8 mouse cellular contexts compared by ENCODE assay signal in the genomic region with DNA sequence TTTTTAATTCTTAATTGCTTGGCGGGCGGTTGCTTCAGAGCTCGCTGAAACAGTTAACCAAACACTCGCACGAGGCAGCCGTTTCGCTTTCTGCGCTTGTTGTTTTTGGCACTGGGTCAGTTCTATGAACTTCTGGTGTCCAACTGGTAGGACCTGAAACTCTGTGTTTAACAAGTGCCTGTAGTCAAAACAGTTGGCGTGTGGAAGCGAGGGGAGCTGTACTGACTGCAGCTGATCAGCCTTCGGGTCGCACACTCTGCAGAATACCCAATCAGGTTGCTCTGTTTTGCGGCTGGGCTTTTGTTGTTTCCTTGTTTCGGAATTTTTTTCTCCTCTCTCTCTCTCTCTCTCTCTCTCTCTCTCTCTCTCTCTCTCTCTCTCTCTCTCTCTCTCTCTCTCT.
DNase-seq lines count a peak whose midpoint lies in the region; ATAC-seq lines count a peak whose summit lies in the region.

No protein-coding gene starts in this region.

- H3K4me2 ChIP-seq in intestine, embryonic 14.5 days (ENCODE audit: low read length): peak overlapping the region; percentile 69
- peak overlapping the region; percentile 94 for H3K4me2 ChIP-seq in limb, embryonic 13.5 days (replicated peaks)
- peak overlapping the region; percentile 75 for H3K4me2 ChIP-seq in midbrain, embryonic 13.5 days (replicated peaks)

- peak overlapping the region; percentile 44 for H3K4me3 ChIP-seq in intestine, embryonic 14.5 days (ENCODE audit: low read depth, low read length)
- peak overlapping the region; percentile 50 for H3K4me3 ChIP-seq in limb, embryonic 13.5 days
- peak overlapping the region; percentile 39 for H3K4me3 ChIP-seq in midbrain, embryonic 13.5 days (replicated peaks)

- H3K36me3 ChIP-seq in intestine, embryonic 14.5 days (ENCODE audit: control insufficient read depth, insufficient read depth, low read length): no peaks in the 10 kb centered on the region
- no peaks in the 10 kb centered on the region; the same call in 1 of the 2 replicates for H3K36me3 ChIP-seq in limb, embryonic 13.5 days
- H3K36me3 ChIP-seq in midbrain, embryonic 13.5 days: no peaks in the 10 kb centered on the region
- no peaks in the 10 kb centered on the region for H3K36me3 ChIP-seq in splenic B cell, adult 2 months (ENCODE audit: control insufficient read depth, insufficient read depth, low read length, poor library complexity, severe bottlenecking)

- under 1% methylated on average over 14 of the region's 14 CpGs for WGBS in intestine, embryonic 14.5 days
- WGBS in limb, embryonic 13.5 days: under 1% methylated on average over 14 of the region's 14 CpGs
- WGBS in midbrain, embryonic 13.5 days: under 1% methylated on average over 14 of the region's 14 CpGs

- peak overlapping the region; percentile 47; the same call in 1 of the 2 replicates for H3K27ac ChIP-seq in intestine, embryonic 14.5 days (ENCODE audit: low read depth)
- H3K27ac ChIP-seq in limb, embryonic 13.5 days: no peak overlapping the region
- H3K27ac ChIP-seq in midbrain, embryonic 13.5 days: no peak overlapping the region

- peaks cover 13% of the 10 kb centered on the region; the same call in 1 of the 2 replicates for H3K4me1 ChIP-seq in intestine, embryonic 14.5 days (replicated peaks; ENCODE audit: control insufficient read depth, insufficient read depth, low read length)
- peaks cover 21% of the 10 kb centered on the region for H3K4me1 ChIP-seq in limb, embryonic 13.5 days
- H3K4me1 ChIP-seq in midbrain, embryonic 13.5 days (replicated peaks): peaks cover 25% of the 10 kb centered on the region

- H3K9ac ChIP-seq in intestine, embryonic 14.5 days (ENCODE audit: low read length): no peak overlapping the region
- H3K9ac ChIP-seq in limb, embryonic 13.5 days: peak overlapping the region; percentile 51
- no peak overlapping the region; the same call in 1 of the 2 replicates for H3K9ac ChIP-seq in midbrain, embryonic 13.5 days (replicated peaks)

- no peaks in the 10 kb centered on the region for H3K27me3 ChIP-seq in intestine, embryonic 14.5 days (replicated peaks; ENCODE audit: control insufficient read depth, insufficient read depth, low read length)
- H3K27me3 ChIP-seq in limb, embryonic 13.5 days: peaks cover 19% of the 10 kb centered on the region
- H3K27me3 ChIP-seq in midbrain, embryonic 13.5 days: 0 out of 2 replicates have a peak, but pooled peaks cover 6% of the 10 kb centered on the region
- no peaks in the 10 kb centered on the region for H3K27me3 ChIP-seq in splenic B cell, adult 2 months (ENCODE audit: control insufficient read depth, insufficient read depth, low read length, poor library complexity, severe bottlenecking)

- ATAC-seq in intestine, embryonic 14.5 days (replicated peaks; ENCODE audit: low FRiP score, low TSS enrichment, low read depth): peak; percentile 54; the same call in 1 of the 2 replicates
- peak; percentile 89 for ATAC-seq in limb, embryonic 13.5 days (ENCODE audit: low FRiP score, low read depth)
- ATAC-seq in midbrain, embryonic 13.5 days: peak; percentile 83

- intact Hi-C loops in gastrocnemius, postnatal 36 days (cut with DNase I): no loop called here

- H3K9me3 ChIP-seq in intestine, embryonic 14.5 days (ENCODE audit: control insufficient read depth, low read length): no peaks in the 10 kb centered on the region
- no peaks in the 10 kb centered on the region for H3K9me3 ChIP-seq in limb, embryonic 13.5 days
- H3K9me3 ChIP-seq in midbrain, embryonic 13.5 days: no peaks in the 10 kb centered on the region

- peak; percentile 25 to 32 for DNase-seq in frontal cortex, postnatal 10 days (ENCODE audit: low spot score in 2 of 2)
- DNase-seq in frontal cortex, postnatal 25 days (ENCODE audit: low spot score in 2 of 2): no peak
- DNase-seq in embryo, embryonic 10 days (ENCODE audit: low spot score): peak; percentile 74
- peak; percentile 27 to 50 for DNase-seq in gastrocnemius, postnatal 36 days
- peak; percentile 73 for DNase-seq in intestine, embryonic 14.5 days (ENCODE audit: low spot score)
- DNase-seq in splenic B cell, adult 2 months (ENCODE audit: low read depth, low spot score): peak; percentile 73

Comparison
In these comparisons a context has a peak if more than half of its experiments do, and no peak if none do; other contexts are left out.
1. DNase-seq: peak in frontal cortex, postnatal 10 days (2 of 2), embryo, embryonic 10 days (single experiment), gastrocnemius, postnatal 36 days (2 of 2), intestine, embryonic 14.5 days (single experiment) and splenic B cell, adult 2 months (single experiment); none in frontal cortex, postnatal 25 days (0 of 2).
2. Peak in every context shown above with its lines, with median percentiles within 50 percentile points of each other: ATAC-seq, H3K4me2 ChIP-seq and H3K4me3 ChIP-seq.